In genomic region chr14:60856199-60856912, GRCm38 (mm10) we compare ENCODE assay signal across 22 mouse cellular contexts.
DNase-seq lines count a peak whose midpoint lies in the region; ATAC-seq and TF ChIP-seq lines count a peak whose summit lies in the region.
"Had no signal": no experiment of that assay in that cellular context is flagged by ENCODE, and none has a peak within 500 bp of the region (broad histone marks: within the 10 kb centered on the region; RNA-seq: fewer than 3 reads in every experiment).

No protein-coding gene starts in this region.

- WGBS in heart, embryonic 14.5 days: 23% methylated on average over 7 of the region's 7 CpGs
- WGBS in kidney, postnatal 0 days: 17% methylated on average over 7 of the region's 7 CpGs
- WGBS in intestine, embryonic 16.5 days: 29% methylated on average over 7 of the region's 7 CpGs
- WGBS in forebrain, embryonic 13.5 days: 88% methylated on average over 7 of the region's 7 CpGs

- no peaks in the 10 kb centered on the region for H3K9me3 ChIP-seq in heart, embryonic 14.5 days (ENCODE audit: control insufficient read depth, low read length)
- H3K9me3 ChIP-seq in kidney, postnatal 0 days (replicated peaks; ENCODE audit: low read length): no peaks in the 10 kb centered on the region
- no peaks in the 10 kb centered on the region for H3K9me3 ChIP-seq in intestine, embryonic 16.5 days (ENCODE audit: control insufficient read depth, low read length)
- H3K9me3 ChIP-seq in forebrain, embryonic 13.5 days (replicated peaks): no peaks in the 10 kb centered on the region
- H3K9me3 ChIP-seq: forebrain, embryonic 15.5 days; hindbrain, embryonic 15.5 days; midbrain, embryonic 12.5 days had no signal

- H3K27ac ChIP-seq in heart, embryonic 14.5 days (replicated peaks in 1 of 2; ENCODE audit: control insufficient read depth in 1 of 2, insufficient read depth in 1 of 2, low read depth in 2 of 2, low read length in 2 of 2): peak overlapping the region; percentile 25 to 32; a peak in 3 of 4 replicates
- peak overlapping the region; percentile 40; the same call in 1 of the 2 replicates for H3K27ac ChIP-seq in kidney, postnatal 0 days
- H3K27ac ChIP-seq in intestine, embryonic 16.5 days (ENCODE audit: low read length): peak overlapping the region; percentile 61; the same call in 1 of the 2 replicates
- H3K27ac ChIP-seq in forebrain, embryonic 13.5 days: no peak overlapping the region
- H3K27ac ChIP-seq: forebrain, embryonic 15.5 days; hindbrain, embryonic 15.5 days; macrophage; midbrain, embryonic 12.5 days had no signal

- H3K4me3 ChIP-seq in heart, embryonic 14.5 days (ENCODE audit: control insufficient read depth in 1 of 2, insufficient read depth in 1 of 2, low read depth in 1 of 2, low read length in 2 of 2): no peak overlapping the region
- no peak overlapping the region for H3K4me3 ChIP-seq in kidney, postnatal 0 days (replicated peaks; ENCODE audit: low read depth, low read length)
- H3K4me3 ChIP-seq in intestine, embryonic 16.5 days (ENCODE audit: low read length): no peak overlapping the region
- H3K4me3 ChIP-seq in forebrain, embryonic 13.5 days: no peak overlapping the region
- H3K4me3 ChIP-seq: erythroblast, embryonic 14.5 days; forebrain, embryonic 15.5 days; hindbrain, embryonic 15.5 days; midbrain, embryonic 12.5 days had no signal

- H3K36me3 ChIP-seq in heart, embryonic 14.5 days (ENCODE audit: control insufficient read depth, insufficient read depth, low read length): peaks cover 6% of the 10 kb centered on the region; the same call in 1 of the 2 replicates
- H3K36me3 ChIP-seq in kidney, postnatal 0 days (ENCODE audit: insufficient read depth, low read length): peaks cover 5% of the 10 kb centered on the region; the same call in 1 of the 2 replicates
- 0 out of 2 replicates have a peak, but pooled peaks cover 2% of the 10 kb centered on the region for H3K36me3 ChIP-seq in intestine, embryonic 16.5 days (ENCODE audit: control insufficient read depth, insufficient read depth, low read length)
- peaks cover 29% of the 10 kb centered on the region for H3K36me3 ChIP-seq in forebrain, embryonic 13.5 days (ENCODE audit: poor library complexity, severe bottlenecking)

- peak overlapping the region; percentile 37 for H3K4me2 ChIP-seq in heart, embryonic 14.5 days (ENCODE audit: low read length)
- H3K4me2 ChIP-seq in kidney, postnatal 0 days (ENCODE audit: low read length): no peak overlapping the region
- H3K4me2 ChIP-seq in intestine, embryonic 16.5 days (ENCODE audit: low read depth, low read length): no peak overlapping the region
- H3K4me2 ChIP-seq in forebrain, embryonic 13.5 days: no peak overlapping the region
- H3K4me2 ChIP-seq: forebrain, embryonic 15.5 days; hindbrain, embryonic 15.5 days; midbrain, embryonic 12.5 days had no signal

- no peak overlapping the region for H3K9ac ChIP-seq in heart, embryonic 14.5 days (ENCODE audit: low read length)
- no peak overlapping the region for H3K9ac ChIP-seq in kidney, postnatal 0 days (ENCODE audit: low read depth, low read length)
- H3K9ac ChIP-seq in intestine, embryonic 16.5 days (ENCODE audit: low read depth, low read length): no peak overlapping the region
- no peak overlapping the region for H3K9ac ChIP-seq in forebrain, embryonic 13.5 days
- H3K9ac ChIP-seq: forebrain, embryonic 15.5 days; hindbrain, embryonic 15.5 days; midbrain, embryonic 12.5 days had no signal

- no peaks in the 10 kb centered on the region for H3K27me3 ChIP-seq in heart, embryonic 14.5 days (ENCODE audit: control insufficient read depth, insufficient read depth, low read length)
- no peaks in the 10 kb centered on the region for H3K27me3 ChIP-seq in kidney, postnatal 0 days (ENCODE audit: insufficient read depth, low read length)
- H3K27me3 ChIP-seq in intestine, embryonic 16.5 days (replicated peaks; ENCODE audit: control insufficient read depth, insufficient read depth, low read length): no peaks in the 10 kb centered on the region
- no peaks in the 10 kb centered on the region for H3K27me3 ChIP-seq in forebrain, embryonic 13.5 days
- H3K27me3 ChIP-seq: forebrain, embryonic 15.5 days; hindbrain, embryonic 15.5 days; midbrain, embryonic 12.5 days; Patski had no signal

- H3K4me1 ChIP-seq in heart, embryonic 14.5 days (ENCODE audit: control insufficient read depth in 2 of 2, insufficient read depth in 2 of 2, low read length in 2 of 2): peaks cover 17 to 36% of the 10 kb centered on the region in 2 experiments
- 0 out of 2 replicates have a peak, but pooled peaks cover 5% of the 10 kb centered on the region for H3K4me1 ChIP-seq in kidney, postnatal 0 days (replicated peaks; ENCODE audit: insufficient read depth, low read length)
- H3K4me1 ChIP-seq in intestine, embryonic 16.5 days (ENCODE audit: control insufficient read depth, insufficient read depth, low read length): peaks cover 12% of the 10 kb centered on the region; the same call in 1 of the 2 replicates
- H3K4me1 ChIP-seq in forebrain, embryonic 13.5 days: no peaks in the 10 kb centered on the region
- H3K4me1 ChIP-seq: forebrain, embryonic 15.5 days; hindbrain, embryonic 15.5 days; midbrain, embryonic 12.5 days had no signal

- TF ChIP-seq CTCF in kidney, postnatal 0 days (IDR thresholded peaks at IDR 0.05; ENCODE audit: low read depth): no peak

- no peak for ATAC-seq in heart, embryonic 14.5 days (ENCODE audit: insufficient number of reproducible peaks, insufficient read depth, low FRiP score, low read depth)
- no peak; the same call in 1 of the 2 replicates for ATAC-seq in kidney, postnatal 0 days (replicated peaks; ENCODE audit: low FRiP score, low read depth)
- ATAC-seq in intestine, embryonic 16.5 days: peak; percentile 67
- no peak for ATAC-seq in forebrain, embryonic 13.5 days
- ATAC-seq: activated CD4-positive, CD25-positive, alpha-beta regulatory T cell, adult 4 months; forebrain, embryonic 15.5 days; Patski had no signal

- intact Hi-C loops in heart, postnatal 36 days (cut with DNase I): no loop called here

- no peak for DNase-seq in heart, postnatal 36 days
- peak; percentile 81 for DNase-seq in kidney, postnatal 0 days (ENCODE audit: low spot score)
- DNase-seq in kidney, postnatal 25 days: no peak
- DNase-seq in lung, postnatal 36 days: peak; percentile 51
- DNase-seq in right cerebral cortex, adult 2 months (ENCODE audit: low spot score in 2 of 2): no peak
- DNase-seq: adrenal gland, postnatal 14 days; cerebellum, adult 11-12 months; cerebellum, postnatal 36 days; kidney, postnatal 14 days; layer of hippocampus, adult 9-11 months; right cerebral cortex, postnatal 25 days; thymus, postnatal 36 days had no signal

Comparison
In these comparisons a context has a peak if more than half of its experiments do, and no peak if none do; other contexts are left out.
1. DNase-seq: peak in kidney, postnatal 0 days (single experiment) and lung, postnatal 36 days (single experiment); none in heart, postnatal 36 days (0 of 2), kidney, postnatal 25 days (0 of 2) and right cerebral cortex, adult 2 months (0 of 2).